Mouse (Mus musculus): ENCODE measurements at regions not wholly inside any gene's neighbourhood (a gene's known extent, or its start where the extent isn't known, plus 50 kb on each side); places are given as distances from the start of the nearest gene placed in this dataset.

- Histone ChIP-seq H3K27ac (ENCODE audit: control insufficient read depth, low read depth, low read length) (no peak overlapping the region), H3K27me3 (ENCODE audit: control insufficient read depth in 1 of 2, insufficient read depth in 2 of 2, low read length in 2 of 2) (no peaks in the 10 kb centered on the region), H3K36me3 (ENCODE audit: control insufficient read depth in 1 of 2, insufficient read depth in 2 of 2, low read length in 2 of 2) (no peaks in the 10 kb centered on the region), H3K4me3 (ENCODE audit: control insufficient read depth in 1 of 2, insufficient read depth in 1 of 2, low read depth in 2 of 2, low read length in 2 of 2) (no peak overlapping the region), H3K9ac (ENCODE audit: control insufficient read depth, low read depth, low read length, poor library complexity, severe bottlenecking) (no peak overlapping the region), H3K79me2 (ENCODE audit: control insufficient read depth, insufficient read depth, low read length, poor library complexity) (no peaks in the 10 kb centered on the region), H3K4me1 (ENCODE audit: control insufficient read depth in 1 of 2, insufficient read depth in 2 of 2, low read length in 2 of 2) (no peaks in the 10 kb centered on the region), H3K9me3 (replicated peaks; ENCODE audit: insufficient read depth, low read length) (no peaks in the 10 kb centered on the region)
- DNase-seq (ENCODE audit: low read depth, low spot score) = no peak
- TF ChIP-seq CTCF (IDR thresholded peaks at IDR 0.05 in 2 of 3, conservative IDR thresholded peaks at IDR 0.05 in 1 of 3; ENCODE audit: control insufficient read depth in 1 of 3, insufficient read depth in 1 of 3, low read depth in 2 of 3, low read length in 3 of 3, poor library complexity in 1 of 3, severe bottlenecking in 1 of 3) (no peak), SMC3 (IDR thresholded peaks at IDR 0.05; ENCODE audit: low read depth, low read length) (no peak), CHD2 (IDR thresholded peaks at IDR 0.05; ENCODE audit: low read length) (no peak), RAD21 (IDR thresholded peaks at IDR 0.05; ENCODE audit: low read depth, low read length) (no peak)
Measured at GRCm38 (mm10) chr1:80045141-80045540, 173.1 kb downstream of the Fam124b start.

- no peak for DNase-seq (ENCODE audit: low read depth, low spot score)
- no peaks in the 10 kb centered on the region for H3K79me2 ChIP-seq (ENCODE audit: control insufficient read depth, insufficient read depth, low read length, poor library complexity)
- H3K9ac ChIP-seq (ENCODE audit: control insufficient read depth, low read depth, low read length, poor library complexity, severe bottlenecking) = no peak overlapping the region
- H3K4me3 ChIP-seq (ENCODE audit: control insufficient read depth in 1 of 2, insufficient read depth in 1 of 2, low read depth in 2 of 2, low read length in 2 of 2) = no peak overlapping the region
- no peaks in the 10 kb centered on the region for H3K27me3 ChIP-seq (ENCODE audit: control insufficient read depth in 1 of 2, insufficient read depth in 2 of 2, low read length in 2 of 2)
- peak; percentile 45; the same call in 1 of the 2 replicates for TF ChIP-seq HCFC1 (IDR thresholded peaks at IDR 0.05; ENCODE audit: low read depth, low read length)
- TF ChIP-seq TAL1 (IDR thresholded peaks at IDR 0.05; ENCODE audit: low read length) = no peak
- H3K36me3 ChIP-seq (ENCODE audit: control insufficient read depth in 1 of 2, insufficient read depth in 2 of 2, low read length in 2 of 2) = no peaks in the 10 kb centered on the region
- no peak overlapping the region for H3K27ac ChIP-seq (ENCODE audit: control insufficient read depth, low read depth, low read length)
- H3K9me3 ChIP-seq (replicated peaks; ENCODE audit: insufficient read depth, low read length) = no peaks in the 10 kb centered on the region
- H3K4me1 ChIP-seq (ENCODE audit: control insufficient read depth in 1 of 2, insufficient read depth in 2 of 2, low read length in 2 of 2) = no peaks in the 10 kb centered on the region
Measured at GRCm38 (mm10) chr1:80040409-80040808, 177.9 kb downstream of the Fam124b start.

GRCm38 (mm10) chr1:80039891-80040290 is 178.4 kb downstream of the Fam124b start:
- DNase-seq (ENCODE audit: low read depth, low spot score) = no peak
- TF ChIP-seq NRF1 (IDR thresholded peaks at IDR 0.05; ENCODE audit: insufficient read depth, low read depth, low read length, poor library complexity, severe bottlenecking) (no peak), MAZ (IDR thresholded peaks at IDR 0.05; ENCODE audit: low read depth, low read length) (no peak), CTCF (IDR thresholded peaks at IDR 0.05 in 2 of 3, conservative IDR thresholded peaks at IDR 0.05 in 1 of 3; ENCODE audit: control insufficient read depth in 1 of 3, insufficient read depth in 1 of 3, low read depth in 2 of 3, low read length in 3 of 3, poor library complexity in 1 of 3, severe bottlenecking in 1 of 3) (no peak), TCF12 (IDR thresholded peaks at IDR 0.05; ENCODE audit: low read depth, low read length) (no peak), JUND (IDR thresholded peaks at IDR 0.05; ENCODE audit: low read depth, low read length) (no peak), GATA1 (IDR thresholded peaks at IDR 0.05; ENCODE audit: low read depth, low read length) (no peak), MEF2A (IDR thresholded peaks at IDR 0.05; ENCODE audit: extremely low read depth, insufficient replicate concordance, low read depth, low read length, poor library complexity, severe bottlenecking) (no peak), KAT2A (conservative IDR thresholded peaks at IDR 0.05; ENCODE audit: low read depth, low read length) (no peak), MYB (IDR thresholded peaks at IDR 0.05; ENCODE audit: low read depth, low read length) (no peak), MXI1 (IDR thresholded peaks at IDR 0.05; ENCODE audit: low read depth, low read length) (no peak), SIN3A (IDR thresholded peaks at IDR 0.05; ENCODE audit: low read length) (no peak), SMC3 (IDR thresholded peaks at IDR 0.05; ENCODE audit: low read depth, low read length) (no peak), HCFC1 (IDR thresholded peaks at IDR 0.05; ENCODE audit: low read depth, low read length) (no peak), MAFK (IDR thresholded peaks at IDR 0.05; ENCODE audit: borderline replicate concordance, low read depth, low read length) (no peak), GABPA (IDR thresholded peaks at IDR 0.05; ENCODE audit: low read depth, low read length) (no peak), POLR2A (IDR thresholded peaks at IDR 0.05; ENCODE audit: control insufficient read depth in 1 of 2, insufficient read depth in 1 of 2, low read depth in 1 of 2, low read length in 2 of 2, poor library complexity in 1 of 2) (no peak), CHD2 (IDR thresholded peaks at IDR 0.05; ENCODE audit: low read length) (no peak), MAX (IDR thresholded peaks at IDR 0.05; ENCODE audit: low read length) (no peak)

More at GRCm38 (mm10) chr1:80039891-80040290, 178.4 kb downstream of the Fam124b start:
- H3K4me3 ChIP-seq (ENCODE audit: control insufficient read depth in 1 of 2, insufficient read depth in 1 of 2, low read depth in 2 of 2, low read length in 2 of 2) = no peak overlapping the region
- no peaks in the 10 kb centered on the region for H3K9me3 ChIP-seq (replicated peaks; ENCODE audit: insufficient read depth, low read length)
- no peak overlapping the region for H3K27ac ChIP-seq (ENCODE audit: control insufficient read depth, low read depth, low read length)
- no peaks in the 10 kb centered on the region for H3K36me3 ChIP-seq (ENCODE audit: control insufficient read depth in 1 of 2, insufficient read depth in 2 of 2, low read length in 2 of 2)
- no peak overlapping the region for H3K9ac ChIP-seq (ENCODE audit: control insufficient read depth, low read depth, low read length, poor library complexity, severe bottlenecking)
- H3K4me1 ChIP-seq (ENCODE audit: control insufficient read depth in 1 of 2, insufficient read depth in 2 of 2, low read length in 2 of 2) = no peaks in the 10 kb centered on the region
- H3K79me2 ChIP-seq (ENCODE audit: control insufficient read depth, insufficient read depth, low read length, poor library complexity) = no peaks in the 10 kb centered on the region
- H3K27me3 ChIP-seq (ENCODE audit: control insufficient read depth in 1 of 2, insufficient read depth in 2 of 2, low read length in 2 of 2) = no peaks in the 10 kb centered on the region

Measured in MEL (cell line).